Mouse (Mus musculus): ENCODE data around the gene Parp1.
A peak's percentile ranks its signal among the peaks of the same experiment; 100 is the strongest.
"Not testable (repeated sequence)": the region's sequence is repeated elsewhere in the genome, so short reads cannot be mapped to it uniquely, and the experiment has no call there.

Gene Parp1

DNA sequence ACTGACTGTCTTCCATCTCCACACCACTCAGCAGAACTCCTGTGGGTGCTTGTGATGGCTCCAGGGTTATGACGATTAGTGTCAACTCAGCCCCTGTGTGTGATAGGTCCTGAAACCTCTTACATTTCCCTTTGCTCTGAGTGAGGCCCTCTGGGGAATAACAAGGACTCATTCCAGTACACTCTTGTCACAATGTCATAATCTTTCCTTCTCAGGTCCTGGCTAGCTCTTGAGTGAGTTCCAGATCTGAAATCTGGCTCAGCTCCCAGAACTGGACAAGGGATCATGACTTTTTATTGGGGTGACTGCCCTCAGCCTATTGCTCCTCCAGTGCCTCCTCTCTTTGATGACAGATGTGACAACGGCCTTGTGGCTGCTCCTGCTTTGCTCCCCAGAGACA is 57.4 kb downstream of the Parp1 start:
- no peak for DNase-seq (ENCODE audit: low read depth, low spot score)

DNA sequence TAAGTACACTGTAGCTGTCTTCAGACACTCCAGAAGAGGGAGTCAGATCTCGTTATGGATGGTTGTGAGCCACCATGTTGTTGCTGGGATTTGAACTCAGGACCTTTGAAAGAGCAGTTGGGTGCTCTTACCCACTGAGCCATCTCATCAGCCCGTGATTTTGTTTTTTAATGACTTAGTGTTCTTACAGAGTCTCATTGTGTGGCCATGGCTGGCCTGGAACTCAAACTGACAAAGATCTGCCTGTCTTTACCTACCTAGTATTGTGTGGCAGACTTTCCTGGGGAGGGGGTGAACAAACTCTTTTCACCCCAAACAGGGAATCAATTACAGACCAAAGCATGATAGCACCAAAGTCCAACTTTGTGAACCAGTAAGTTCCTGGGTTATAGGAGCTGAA is 69.1 kb downstream of the Parp1 start:
- DNase-seq (ENCODE audit: low read depth, low spot score), result not testable (repeated sequence)

DNA sequence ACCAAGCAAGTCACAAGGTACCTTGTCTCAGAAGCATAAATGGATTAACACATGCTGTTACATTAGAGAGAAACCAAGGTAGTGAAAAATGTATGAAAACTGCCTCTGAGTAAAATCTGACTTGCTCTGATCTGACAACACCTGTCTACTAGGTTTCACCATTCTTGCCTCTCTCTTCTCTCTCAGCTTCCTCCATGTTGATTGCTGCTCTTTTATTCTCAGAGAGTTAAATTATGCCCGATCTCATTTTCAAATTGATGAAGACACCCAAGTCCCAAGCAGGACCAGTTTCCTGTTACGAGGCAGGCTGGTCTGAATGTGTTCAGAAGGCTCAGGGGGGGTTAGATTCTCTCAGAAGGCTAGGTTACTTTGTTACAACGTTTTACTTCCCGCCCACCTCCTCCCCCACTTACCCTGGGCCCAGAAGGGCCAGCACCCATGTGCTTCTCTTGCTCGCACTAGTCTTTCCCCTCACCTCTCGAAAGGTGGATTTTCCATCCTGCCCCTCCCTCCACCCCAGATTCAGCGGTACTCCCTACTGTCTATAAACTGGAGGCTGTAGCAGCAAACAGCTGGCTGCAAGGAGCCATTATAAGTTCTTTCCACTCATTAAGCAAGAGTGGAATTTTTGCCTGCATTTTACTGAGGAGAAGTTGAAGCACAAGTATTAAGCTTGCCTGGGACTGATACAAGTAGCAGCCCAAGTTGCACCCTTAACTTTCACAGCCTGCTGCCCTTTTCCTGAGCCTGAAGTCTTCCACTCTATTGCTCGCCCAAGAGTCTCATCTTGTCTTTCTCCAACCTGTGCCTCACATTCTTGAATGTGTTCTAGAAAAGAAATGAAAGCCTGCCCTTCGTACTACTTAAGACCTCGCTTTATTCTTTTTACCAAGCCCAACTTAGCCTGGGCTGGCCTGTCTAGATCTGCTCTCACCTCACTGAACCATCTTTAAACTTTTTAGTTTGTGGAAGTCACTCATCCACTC is 71.0 kb downstream of the Parp1 start:
- peak; percentile 46 for DNase-seq (ENCODE audit: low read depth, low spot score)

DNA sequence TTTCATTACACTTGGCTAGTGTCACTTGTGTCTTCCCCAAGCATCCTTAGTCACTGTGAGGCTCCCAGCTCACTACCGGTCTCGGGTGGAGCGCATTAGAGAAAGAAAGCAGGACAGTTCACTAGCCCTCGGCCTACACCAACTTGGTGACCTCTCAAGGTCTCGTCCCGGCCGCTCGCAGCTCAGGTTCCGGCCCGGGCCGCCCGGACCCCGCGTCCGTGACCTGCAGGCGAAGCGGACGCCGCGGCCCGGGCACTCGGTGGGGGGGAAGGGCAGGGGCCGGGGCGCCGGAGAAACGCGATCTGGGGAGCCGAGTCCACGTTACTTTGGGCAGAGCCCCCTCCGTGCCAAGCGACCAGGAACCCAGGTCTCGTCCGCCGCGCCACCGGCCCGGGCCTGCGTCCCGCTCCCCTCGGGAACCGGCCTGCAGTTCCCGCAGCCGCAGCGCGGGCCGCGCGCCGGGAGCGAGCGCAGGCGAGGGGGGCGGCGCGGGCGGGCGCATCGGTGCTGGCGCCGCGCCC is 71.9 kb downstream of the Parp1 start:
- peak; percentile 65 for DNase-seq (ENCODE audit: low read depth, low spot score)

DNA sequence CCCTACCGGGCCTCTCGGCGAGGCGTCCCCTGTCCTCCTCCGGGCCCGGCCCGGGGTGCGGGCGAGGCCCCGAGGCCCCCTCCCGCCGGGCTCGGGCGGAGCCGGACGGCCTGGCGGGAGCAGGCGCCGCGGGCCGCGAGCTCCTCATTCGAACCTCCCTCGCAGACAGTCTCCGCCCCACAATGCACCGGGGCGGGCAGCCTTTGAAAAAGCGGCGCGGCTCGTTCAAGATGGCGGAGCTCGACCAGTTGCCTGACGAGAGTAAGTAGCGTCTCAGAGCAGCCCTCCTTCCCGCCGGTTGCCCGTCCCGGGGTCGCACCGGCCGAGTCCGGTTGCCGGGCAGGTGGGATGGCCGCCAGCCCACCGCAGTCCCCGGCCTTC is 72.4 kb downstream of the Parp1 start, which contains the start of gene Lin9:
TSS of gene Lin9 (plus strand) at position 14 of the 381 bp plus-strand sequence.
- DNase-seq (ENCODE audit: low read depth, low spot score), result peak; percentile 93

DNA sequence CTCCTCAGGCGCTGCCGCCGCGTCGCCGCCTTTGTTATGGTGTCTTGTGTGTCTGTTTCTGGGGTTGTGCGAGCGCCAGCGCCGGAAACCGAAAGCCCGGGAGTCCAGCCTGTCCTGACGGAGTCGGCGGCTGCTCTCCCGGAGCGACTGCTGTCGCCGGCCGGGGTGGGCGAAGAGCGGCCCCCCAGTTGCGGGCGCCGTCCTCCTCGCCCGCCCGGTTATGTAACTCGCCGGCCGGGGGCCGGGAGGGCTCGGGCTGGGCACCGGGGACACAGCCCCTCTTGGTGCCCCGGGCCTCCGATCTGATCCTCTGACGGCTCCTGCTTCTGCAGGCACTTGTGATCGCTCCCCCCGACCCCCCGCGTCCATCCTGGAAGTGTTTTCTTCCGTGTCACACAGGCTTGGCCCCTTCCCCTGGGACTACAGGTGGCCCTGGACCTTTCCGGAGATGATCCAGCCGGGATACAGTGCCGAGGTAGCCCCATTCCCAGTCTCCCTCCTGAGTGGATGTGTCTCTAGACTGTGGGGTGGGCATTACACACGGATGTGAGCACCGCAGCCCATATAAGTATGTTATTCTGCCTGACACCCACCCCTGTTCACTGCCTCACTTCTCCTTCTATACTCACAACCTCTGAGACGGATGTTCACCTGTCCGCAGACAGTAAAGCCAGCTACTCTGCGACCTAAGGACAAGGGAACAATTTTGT is 72.9 kb downstream of the Parp1 start:
- DNase-seq (ENCODE audit: low read depth, low spot score), result peak; percentile 71

DNA sequence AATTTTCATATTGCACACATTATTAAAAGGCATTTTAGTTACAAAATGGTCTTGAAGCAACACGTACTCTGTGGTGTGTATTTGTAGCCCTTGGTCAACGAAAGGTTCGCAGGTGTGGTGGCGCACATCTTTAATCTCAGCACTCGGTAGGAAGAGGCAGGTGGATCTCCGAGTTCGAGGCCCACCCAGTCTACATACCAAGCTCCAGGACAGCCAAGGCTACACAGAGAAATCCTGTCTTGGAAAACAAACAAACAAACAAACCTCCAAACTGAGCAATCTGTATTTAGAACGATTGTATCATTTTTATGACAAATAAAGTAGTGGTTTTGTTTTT is 73.5 kb downstream of the Parp1 start:
- peak; percentile 35 for DNase-seq (ENCODE audit: low read depth, low spot score)
